Comparison of ENCODE assay signal across 21 mouse cellular contexts in genomic region chr9:55216078-55216477, GRCm38 (mm10).
"Had no signal": no experiment of that assay in that cellular context is flagged by ENCODE, and none has a peak within 500 bp of the region (broad histone marks: within the 10 kb centered on the region; RNA-seq: fewer than 3 reads in every experiment).

No protein-coding gene starts in this region.

- H3K4me1 ChIP-seq: limb, embryonic 12.5 days had no signal

- ATAC-seq: midbrain, embryonic 15.5 days had no signal

- H3K9me3 ChIP-seq: limb, embryonic 12.5 days; limb, embryonic 15.5 days; liver, embryonic 13.5 days; midbrain, embryonic 15.5 days; neural tube, embryonic 12.5 days; neural tube, embryonic 15.5 days had no signal

- H3K27ac ChIP-seq: layer of hippocampus, adult 2 months; limb, embryonic 12.5 days; limb, embryonic 15.5 days; liver, embryonic 13.5 days; midbrain, embryonic 15.5 days; neural tube, embryonic 12.5 days; neural tube, embryonic 15.5 days; stomach, postnatal 0 days had no signal

- H3K27me3 ChIP-seq: limb, embryonic 12.5 days; limb, embryonic 15.5 days; liver, embryonic 13.5 days; midbrain, embryonic 15.5 days; neural tube, embryonic 12.5 days; neural tube, embryonic 15.5 days had no signal

- H3K4me2 ChIP-seq: limb, embryonic 12.5 days; limb, embryonic 15.5 days; liver, embryonic 13.5 days; midbrain, embryonic 11.5 days; midbrain, embryonic 15.5 days; neural tube, embryonic 12.5 days; neural tube, embryonic 15.5 days had no signal

- H3K9ac ChIP-seq: limb, embryonic 12.5 days; limb, embryonic 15.5 days; liver, embryonic 13.5 days; midbrain, embryonic 15.5 days; neural tube, embryonic 12.5 days; neural tube, embryonic 15.5 days had no signal

- DNase-seq: kidney, adult 9 months; kidney, postnatal 14 days; kidney, postnatal 4 days; layer of hippocampus, adult 9-11 months; left cerebral cortex, postnatal 4 days; liver, embryonic 13.5 days; lung, adult 2 months; lung, postnatal 14 days; lung, postnatal 4 days; right cerebral cortex, adult 18-20 months; right cerebral cortex, postnatal 14 days; right cerebral cortex, postnatal 4 days; thymus, postnatal 25 days had no signal

- H3K4me3 ChIP-seq: layer of hippocampus, adult 2 months; limb, embryonic 12.5 days; limb, embryonic 15.5 days; liver, embryonic 13.5 days; midbrain, embryonic 15.5 days; neural tube, embryonic 12.5 days; neural tube, embryonic 15.5 days had no signal
